Mouse (Mus musculus): ENCODE data around the gene E030018B13Rik. TPM values are rescaled to one million over a fixed set of nuclear protein-coding genes. Genes with fewer than 3 reads are reported as not detected.

The E030018B13Rik gene
- total RNA-seq, 1 experiment from 2014 or later, result not detected

DNA sequence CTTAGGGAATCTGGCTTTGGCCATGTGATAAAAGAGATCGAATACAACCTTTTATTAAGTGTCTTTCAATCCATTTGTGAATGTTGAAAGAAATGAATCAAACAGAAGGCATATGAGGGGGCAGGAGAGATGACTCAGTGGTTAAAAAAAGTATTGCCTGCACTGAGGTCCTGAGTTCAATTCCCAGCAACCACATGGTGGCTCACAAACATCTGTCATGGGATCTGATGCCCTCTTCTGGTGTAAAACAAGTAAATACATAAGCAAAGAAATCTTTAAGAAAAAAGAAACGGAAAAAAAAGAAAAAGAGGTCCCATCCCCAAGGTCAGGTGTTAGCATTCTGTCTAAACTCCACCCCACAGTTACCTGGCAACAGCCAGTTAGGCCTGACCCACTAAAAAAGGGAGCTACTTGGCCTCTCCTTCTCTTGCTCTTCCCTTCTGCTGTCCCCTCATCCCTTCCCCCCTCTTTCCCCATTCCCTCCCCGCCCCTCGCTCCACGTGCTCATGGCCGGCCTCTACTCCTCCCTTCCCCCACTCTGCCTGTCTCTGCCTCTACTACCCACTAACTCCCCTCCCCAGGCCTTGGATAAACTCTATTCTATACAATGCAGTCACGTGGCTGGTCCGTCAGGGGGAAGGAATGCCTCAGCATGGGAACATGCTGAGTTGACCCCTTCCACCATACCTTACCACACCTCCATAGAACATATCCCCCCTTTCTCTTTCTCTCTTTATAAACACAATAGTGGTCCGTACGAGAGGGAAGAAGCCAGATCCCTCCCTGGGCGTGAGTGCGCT is 3.5 kb upstream of the E030018B13Rik start:
- ATAC-seq (replicated peaks; ENCODE audit: low read depth, poor library complexity, severe bottlenecking), result no peak

DNA sequence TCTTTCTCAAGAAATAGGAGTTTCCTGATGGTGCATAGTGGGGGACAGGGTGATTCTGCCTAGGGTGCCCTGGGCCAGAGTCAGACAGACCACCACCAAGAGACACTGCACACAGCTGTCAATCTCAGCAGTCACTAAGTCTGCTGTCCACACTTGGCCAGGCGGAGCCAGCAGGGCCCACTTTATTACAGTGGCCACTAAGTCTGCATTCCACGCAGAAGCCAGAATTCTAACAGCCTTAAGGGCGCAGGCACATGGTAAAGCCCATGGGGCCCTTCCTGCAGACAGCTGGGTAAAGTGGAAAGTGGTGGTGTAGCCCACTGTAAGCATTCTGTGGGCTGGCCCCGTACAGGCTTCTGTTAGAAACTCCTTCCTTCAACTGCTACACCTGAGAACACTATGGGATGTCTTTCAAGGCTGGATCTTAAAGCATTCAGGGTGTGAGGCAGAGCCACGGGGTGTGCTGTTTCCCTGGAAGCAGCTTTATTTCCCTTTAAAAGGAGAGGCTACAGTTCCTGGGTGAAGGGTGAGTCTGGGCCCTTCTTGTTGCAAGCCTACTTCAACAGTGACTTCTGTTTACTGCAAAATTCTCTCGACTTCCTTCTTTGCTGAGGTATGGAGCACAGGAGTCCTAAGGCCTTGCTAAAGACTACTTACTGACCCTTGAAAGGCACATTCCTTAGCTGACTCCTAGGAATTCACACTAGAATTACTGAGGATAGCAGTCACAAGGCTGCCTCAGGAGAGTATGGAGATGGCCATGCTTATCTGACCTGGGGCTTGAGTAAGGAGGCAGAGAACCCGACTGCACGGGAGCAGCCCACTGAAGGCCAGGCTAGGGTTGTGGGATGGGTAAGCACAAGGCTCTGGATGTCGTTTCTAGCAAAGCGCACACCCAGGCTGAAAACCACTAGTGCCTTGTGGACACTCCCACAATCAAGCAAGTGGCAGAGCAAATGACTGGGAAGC is 2.6 kb upstream of the E030018B13Rik start:
- ATAC-seq (replicated peaks; ENCODE audit: low read depth, poor library complexity, severe bottlenecking), result no peak

DNA sequence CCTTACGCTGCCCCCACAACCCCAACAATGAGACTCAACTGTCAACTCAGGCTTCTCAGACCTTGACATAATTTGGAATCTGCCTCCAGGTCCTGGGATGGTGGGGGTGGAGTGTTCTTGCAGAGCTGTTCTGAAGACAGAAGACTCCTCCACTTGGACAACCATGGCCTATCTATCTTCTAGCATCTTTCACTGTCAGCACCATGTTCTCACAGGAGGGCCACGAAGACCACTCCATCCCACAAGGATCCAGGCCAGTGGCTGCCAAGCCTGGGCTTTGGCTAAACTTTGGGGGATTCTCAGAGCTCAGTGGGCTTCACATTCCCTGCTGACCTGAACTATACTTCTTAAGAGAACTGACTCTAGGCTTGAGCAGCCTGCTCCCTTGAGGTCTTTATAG is 1.8 kb upstream of the E030018B13Rik start:
- ATAC-seq (replicated peaks; ENCODE audit: low read depth, poor library complexity, severe bottlenecking), result no peak

DNA sequence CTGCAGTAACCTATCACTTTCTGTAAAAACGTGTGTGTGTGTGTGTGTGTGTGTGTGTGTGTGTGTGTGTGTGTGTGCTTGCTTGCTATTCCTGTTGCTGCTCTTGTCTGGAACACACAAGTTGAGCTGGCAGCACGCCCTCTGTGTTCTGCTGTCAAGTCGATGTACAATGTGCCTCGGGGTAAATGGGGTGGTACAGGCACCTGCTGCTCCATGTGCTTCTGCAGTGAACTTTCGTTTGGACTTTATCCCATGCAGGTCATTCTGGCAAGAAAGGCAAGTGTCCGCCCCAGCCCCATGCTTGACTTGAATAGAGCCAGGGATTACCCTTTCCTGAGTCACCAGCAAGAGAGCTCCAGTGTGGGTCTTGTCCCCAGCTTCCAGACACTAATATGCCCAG is 1.0 kb downstream of the E030018B13Rik start:
- ATAC-seq (replicated peaks; ENCODE audit: low read depth, poor library complexity, severe bottlenecking), result no peak

DNA sequence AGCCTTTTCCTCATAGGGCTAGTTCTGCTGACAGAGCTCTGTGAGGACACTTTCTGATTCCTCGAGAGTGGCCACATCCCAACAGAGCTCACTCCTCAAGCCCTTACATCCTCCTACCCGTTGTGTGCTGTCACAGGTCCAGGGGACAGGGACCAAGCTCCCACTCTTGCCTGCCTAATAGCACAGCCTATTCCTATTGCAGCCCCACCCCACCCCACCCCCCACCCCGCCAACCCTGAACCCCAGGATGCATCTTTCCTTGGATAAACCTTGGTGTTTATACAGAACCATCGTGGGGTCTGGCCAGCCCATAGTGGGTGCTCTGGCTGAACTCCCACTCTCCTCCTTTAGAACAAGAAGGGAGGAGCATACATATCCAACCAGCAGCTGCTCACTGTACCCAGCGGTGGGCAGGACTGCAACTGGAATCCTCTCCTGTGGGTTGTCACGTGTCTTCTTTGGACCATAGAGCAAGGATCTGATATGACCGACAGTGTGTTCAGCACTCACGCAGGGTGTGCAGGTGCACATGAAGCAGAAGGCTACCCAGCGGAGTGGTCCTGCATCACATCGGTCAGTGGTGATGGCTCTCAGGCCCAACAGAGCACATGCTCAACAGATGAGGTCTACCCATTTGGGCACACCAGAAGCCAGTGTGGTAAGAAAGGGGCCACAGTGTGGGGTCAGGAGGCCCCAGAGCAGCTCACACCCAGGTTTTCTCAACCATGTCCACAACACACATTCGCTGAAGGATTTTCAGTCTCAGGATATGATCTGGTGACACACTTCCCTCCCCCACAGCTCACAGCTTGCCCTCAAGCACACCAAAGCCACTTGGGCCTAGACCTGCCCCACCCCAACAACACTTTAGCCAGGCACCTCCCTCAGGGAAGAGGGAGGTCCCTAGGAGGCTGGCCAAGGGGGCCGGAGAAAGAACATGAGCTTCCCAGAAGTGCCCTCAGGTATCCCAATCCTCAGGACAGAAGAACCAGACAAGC is 2.4 kb downstream of the E030018B13Rik start:
- no peak for ATAC-seq (replicated peaks; ENCODE audit: low read depth, poor library complexity, severe bottlenecking)

DNA sequence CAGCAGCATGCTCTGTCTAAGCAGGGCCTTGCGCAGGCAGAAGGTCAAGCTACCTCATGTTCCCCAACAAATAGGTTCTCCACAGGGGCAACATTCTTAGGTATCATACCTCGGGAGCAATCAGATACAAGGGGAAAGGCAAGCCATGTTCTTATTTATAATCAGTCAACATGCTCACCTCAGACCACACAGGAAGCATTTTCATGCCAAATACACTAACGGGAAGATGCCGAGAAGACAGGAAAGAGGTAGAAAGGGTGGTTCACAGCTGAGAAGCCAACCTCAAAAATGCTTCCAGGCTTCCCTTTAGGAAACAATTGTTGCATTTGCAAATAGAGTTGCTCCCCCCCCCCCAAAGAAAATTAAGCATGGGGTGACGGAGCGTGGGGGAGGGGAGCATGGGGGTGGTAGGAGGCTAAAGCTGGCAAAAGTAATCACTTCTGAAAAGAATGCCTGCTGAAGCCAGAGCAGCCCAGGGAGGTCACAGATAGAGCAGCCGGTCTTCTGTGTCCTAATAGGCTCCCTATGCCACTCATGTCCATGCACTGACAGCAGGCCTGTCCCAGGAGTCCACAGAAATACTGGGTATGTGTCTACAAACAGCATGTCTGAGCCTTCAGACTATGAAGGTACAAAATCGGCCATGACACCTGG is 5.4 kb downstream of the E030018B13Rik start:
- ATAC-seq (replicated peaks; ENCODE audit: low read depth, poor library complexity, severe bottlenecking), result peak; percentile 17

DNA sequence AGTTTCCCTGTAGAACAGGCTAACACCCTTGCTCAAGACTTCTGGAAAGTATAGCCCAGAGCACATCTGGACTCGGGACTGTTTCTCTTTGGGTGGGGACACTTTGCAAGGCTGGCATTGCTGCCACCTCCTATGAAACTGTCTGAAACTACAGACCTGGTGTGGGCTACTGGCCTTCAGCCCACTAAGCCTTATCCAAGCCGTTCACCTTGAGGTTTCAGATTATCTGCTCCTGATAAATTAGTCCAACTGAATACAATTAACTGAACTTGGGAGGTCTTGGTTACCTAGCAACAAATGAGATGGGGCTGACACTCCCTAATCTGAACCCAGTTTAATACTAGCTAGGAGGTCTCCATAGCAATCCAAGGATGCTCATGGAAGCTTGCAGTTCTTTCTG is 5.9 kb downstream of the E030018B13Rik start:
- no peak for ATAC-seq (replicated peaks; ENCODE audit: low read depth, poor library complexity, severe bottlenecking)

DNA sequence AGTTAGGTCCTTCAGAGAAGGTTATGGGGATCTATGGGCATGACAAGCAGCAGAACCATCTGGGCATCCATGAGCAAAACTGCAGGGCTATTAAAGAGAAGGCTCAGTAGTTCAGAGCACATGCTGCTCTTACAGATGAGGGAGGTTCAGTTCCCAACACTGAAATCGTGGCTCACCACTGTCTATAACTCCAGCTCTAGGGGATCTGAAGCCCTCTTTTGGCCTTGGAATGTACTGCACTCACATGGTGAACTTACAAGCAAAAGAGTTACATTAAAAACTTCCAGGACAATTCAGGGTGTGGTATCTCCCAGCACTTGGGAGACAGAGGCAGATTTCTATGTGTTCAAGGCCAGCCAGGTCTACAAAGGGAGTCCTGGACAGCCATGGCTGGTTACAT is 6.3 kb downstream of the E030018B13Rik start:
- no peak for ATAC-seq (replicated peaks; ENCODE audit: low read depth, poor library complexity, severe bottlenecking)

DNA sequence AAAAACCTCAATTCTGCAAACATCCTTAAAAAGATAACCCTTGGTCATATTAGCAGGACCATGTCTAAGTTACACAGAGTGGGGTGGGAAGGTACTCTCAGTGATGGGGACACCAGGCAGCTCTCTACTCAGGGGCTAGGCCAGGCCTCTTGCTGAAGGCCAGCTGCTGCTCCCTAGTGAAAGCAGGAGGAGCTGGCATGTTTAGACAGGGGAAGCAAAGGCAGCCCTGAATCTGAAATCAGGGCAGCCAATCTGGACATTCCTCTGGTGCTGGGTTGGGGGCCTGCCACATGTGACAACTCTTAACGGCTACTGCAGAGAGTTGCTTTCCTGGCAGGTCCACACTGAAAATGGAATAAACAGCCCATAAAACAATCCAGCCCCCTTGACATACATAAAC is 7.5 kb downstream of the E030018B13Rik start:
- no peak for ATAC-seq (replicated peaks; ENCODE audit: low read depth, poor library complexity, severe bottlenecking)

DNA sequence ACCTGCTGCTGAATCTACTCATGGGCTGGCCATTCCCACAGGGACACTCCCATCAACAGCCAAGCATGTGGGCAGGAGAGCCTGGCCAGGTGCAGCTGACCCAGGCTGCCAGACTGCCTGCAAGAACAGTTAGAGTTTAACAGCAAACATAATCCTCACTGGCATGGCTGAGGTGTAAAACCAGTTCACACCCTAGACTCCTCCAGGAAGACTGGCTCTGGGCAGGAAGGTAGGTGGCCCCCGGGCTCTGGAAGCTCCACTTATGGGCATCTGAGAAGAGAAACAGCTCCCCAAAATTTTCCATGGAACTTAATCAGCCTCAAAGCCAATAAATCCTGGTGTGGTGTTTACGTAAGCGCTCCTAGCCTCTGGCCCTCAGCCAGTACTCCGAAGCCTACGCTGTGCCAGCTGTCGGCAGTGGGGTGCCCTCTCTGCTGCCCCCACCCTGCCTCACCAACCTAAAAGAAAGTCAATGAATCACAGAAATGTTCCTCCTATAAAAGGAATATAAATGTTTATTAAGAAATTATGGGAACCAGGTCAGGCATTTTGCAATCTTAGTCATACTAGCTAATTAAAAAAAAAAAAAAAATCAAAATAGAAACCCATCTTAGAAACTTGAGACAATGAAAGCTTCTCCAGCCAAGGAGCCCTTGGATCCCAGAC is 8.2 kb downstream of the E030018B13Rik start:
- ATAC-seq (replicated peaks; ENCODE audit: low read depth, poor library complexity, severe bottlenecking), result 0 out of 2 replicates have a peak, but pooled peaks have one; percentile 7

DNA sequence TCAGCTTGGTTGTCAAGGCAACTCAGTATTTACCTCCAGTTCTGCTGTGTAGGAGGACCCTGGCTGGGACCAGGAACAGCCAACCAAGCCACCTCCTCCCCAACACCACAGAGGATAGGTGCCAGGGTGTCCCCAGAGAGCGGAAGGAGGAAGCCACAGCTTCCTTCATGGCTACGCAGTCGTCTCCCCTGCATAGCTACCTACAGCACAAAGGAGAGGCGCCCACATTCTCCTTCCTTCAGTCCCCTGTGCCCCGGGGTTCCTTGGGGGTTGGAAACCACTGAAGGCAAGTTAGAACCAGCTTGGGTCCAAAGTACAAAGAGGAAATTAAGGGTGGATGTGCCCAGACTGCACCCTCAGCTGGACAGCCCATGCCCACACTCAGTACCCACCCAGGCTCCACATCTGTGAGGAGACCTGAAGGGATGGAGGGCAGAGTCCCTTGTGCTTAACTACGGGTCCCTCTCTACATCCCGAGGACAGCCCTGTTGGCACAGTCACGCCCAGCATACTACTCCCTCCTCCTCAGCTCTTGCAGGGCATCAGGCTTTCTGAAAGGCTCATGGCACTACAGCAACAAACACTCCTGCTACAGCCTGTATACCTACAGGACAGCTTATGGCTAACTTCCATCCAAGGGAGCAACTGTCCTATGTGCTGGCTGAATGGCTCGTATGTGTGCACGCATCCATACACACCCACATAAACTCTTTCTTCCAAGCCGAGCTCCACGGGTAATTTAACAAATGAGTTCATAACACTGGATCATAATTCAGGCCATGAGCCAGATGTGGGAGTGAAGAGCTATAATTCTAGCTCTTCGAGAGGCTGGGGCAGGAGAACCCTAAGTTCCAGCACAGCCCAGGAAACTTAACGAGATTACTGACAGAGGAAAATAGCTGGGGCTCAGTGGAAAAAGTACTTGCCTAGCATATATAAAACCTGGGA is 9.0 kb downstream of the E030018B13Rik start:
- ATAC-seq (replicated peaks; ENCODE audit: low read depth, poor library complexity, severe bottlenecking), result peak; percentile 75

DNA sequence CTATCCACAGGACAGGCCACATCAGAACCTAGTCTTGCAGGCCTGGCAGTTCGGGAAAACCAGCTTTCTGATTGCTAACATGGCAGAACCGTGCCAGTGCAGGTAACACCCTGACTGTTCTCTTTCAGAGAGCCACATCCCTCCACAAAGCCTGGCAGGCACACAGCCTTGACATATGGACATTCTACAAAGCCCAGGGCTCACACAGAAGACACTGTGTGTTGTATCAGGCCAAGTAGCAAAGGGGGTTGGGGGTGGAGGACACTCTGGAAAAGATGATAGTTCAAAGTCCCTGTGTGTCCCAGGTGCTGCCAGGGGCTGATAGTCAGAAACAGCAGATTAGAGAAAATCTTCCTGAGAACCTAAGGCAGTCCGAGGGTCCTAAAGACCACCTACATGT is 9.8 kb downstream of the E030018B13Rik start:
- no peak for ATAC-seq (replicated peaks; ENCODE audit: low read depth, poor library complexity, severe bottlenecking)

DNA sequence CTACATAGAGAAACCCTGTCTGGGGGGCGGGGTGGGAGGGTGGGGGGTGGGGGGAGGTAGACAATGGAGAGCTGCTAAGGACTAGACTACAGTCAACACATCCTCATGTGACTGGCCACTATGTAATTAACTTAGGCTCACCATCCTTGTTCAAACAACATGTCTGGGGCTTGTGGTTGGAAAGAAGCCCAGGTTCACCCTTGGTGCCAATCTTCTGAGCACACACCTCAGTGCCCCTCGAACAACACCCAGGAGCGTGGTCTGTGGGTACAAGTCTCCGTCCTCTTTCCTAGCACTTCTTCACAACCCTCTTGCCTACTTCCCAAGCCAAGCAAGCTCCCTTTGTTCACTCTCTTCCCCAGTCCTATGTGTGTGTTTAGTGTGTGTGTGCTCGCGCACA is 10.5 kb downstream of the E030018B13Rik start:
- no peak for ATAC-seq (replicated peaks; ENCODE audit: low read depth, poor library complexity, severe bottlenecking)

DNA sequence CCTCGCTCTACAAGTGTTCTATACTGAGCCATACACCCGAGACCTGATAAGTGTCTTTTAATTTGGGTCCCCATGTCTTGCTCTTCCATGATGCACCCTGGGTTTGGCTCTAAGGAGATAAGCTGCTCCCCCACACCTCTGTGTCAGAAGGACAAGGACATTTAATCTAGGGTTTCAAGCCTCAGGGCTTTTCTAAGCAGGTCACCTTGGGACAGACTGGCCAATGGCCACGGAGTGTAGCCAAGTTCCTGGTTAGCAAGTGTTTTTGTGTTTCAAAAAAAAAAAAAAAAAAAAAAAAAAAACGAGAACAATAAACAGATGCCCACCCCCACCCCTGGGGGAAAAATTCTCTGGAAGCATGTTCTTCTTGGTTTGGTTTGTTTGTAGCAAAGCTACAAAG is 12.4 kb downstream of the E030018B13Rik start:
- ATAC-seq (replicated peaks; ENCODE audit: low read depth, poor library complexity, severe bottlenecking), result no peak

DNA sequence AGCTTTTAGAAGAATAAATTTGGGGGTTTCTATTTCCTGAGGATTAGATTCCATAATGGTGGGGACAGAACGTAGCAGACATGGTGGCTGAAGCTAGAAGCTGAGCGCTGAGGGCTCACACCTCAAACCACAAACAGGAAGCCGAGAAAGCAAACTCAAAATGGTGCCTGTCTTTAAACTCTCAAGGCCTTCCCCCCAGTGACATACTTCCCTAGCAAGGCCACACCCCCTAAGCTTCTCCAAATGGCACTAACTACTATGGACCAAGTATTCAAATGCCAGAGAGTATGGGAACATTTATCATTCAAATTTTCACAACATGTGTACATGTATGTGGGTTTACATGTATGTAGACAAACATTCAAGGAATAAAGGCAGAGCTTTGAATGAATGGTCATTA is 13.5 kb downstream of the E030018B13Rik start:
- ATAC-seq (replicated peaks; ENCODE audit: low read depth, poor library complexity, severe bottlenecking), result peak; percentile 48

DNA sequence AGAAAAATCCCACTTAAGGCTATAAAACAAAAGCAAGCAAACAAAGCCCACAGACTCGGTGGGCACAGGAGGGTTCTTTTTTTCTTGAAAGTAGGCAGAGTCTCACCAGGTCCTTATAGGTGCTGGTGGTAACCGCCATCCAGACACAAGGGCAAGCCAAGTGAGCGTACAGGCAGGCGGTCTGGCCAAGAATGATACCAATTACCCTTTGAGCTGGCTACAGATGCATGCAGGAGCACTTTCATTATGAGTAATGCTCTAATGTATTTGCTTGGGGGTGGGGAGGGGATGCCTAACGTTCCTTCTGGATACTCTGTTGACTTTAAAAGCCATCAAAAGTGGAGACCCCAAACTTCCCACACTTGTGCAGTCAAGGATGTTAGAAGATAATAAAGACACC is 14.1 kb downstream of the E030018B13Rik start:
- no peak for ATAC-seq (replicated peaks; ENCODE audit: low read depth, poor library complexity, severe bottlenecking)

DNA sequence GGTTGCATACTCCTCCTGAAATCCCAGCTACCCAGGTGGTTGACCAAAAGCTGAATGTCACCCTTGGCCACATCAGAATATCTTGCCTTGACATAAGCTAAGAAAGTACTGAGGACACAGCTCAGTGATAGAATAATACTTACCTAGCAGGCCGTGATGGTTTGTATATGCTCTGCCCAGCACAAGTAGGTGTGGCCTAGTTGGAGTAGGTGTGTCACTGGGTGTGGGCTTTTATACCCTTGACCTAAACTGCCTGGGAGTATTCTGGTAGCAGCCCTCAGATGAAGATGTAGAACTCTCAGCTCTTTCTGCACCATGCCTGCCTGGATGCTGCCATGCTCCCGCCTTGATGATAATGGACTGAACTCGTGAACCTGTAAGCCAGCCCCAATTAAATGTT is 15.8 kb downstream of the E030018B13Rik start:
- ATAC-seq (replicated peaks; ENCODE audit: low read depth, poor library complexity, severe bottlenecking), result no peak

DNA sequence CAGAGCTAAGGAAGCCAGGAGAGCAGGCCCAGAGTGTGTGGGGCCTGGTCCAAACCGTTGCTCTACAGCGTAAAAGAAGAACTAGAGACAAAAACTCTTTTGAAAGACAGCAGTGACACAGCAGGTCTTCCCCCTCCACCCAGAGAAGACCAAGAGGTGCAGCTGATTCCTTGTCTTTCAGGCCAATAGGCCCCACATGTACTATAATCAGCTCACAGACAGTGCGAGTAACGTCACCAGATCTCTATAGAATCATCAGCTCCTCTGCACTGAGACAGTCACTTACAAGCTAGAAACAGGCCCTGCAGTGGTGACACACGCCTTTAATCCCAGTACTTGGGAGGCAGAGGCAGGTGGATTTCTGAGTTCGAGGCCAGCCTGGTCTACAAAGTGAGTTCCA is 17.2 kb downstream of the E030018B13Rik start:
- peak; percentile 9; the same call in 1 of the 2 replicates for ATAC-seq (replicated peaks; ENCODE audit: low read depth, poor library complexity, severe bottlenecking)

Measured in common myeloid progenitor, adult 5-6 weeks (primary cell).